Mouse (Mus musculus) 3T3-L1 (cell line): ENCODE measurements around the gene Myom3.

ENCODE experiments used
- DNase-seq: peaks from one replicate; pipeline ENCODE4 v3.0.0-alpha.2; 2015; ENCODE audit warnings: low read depth, low spot score

The Myom3 gene

GRCm38 (mm10) chr4:135814896-135815295 lies 55.4 kb downstream of the Myom3 start:
- no peak for DNase-seq

GRCm38 (mm10) chr4:135816905-135817622 lies 57.5 kb downstream of the Myom3 start:
- DNase-seq, result peak; percentile 38

GRCm38 (mm10) chr4:135818366-135818765 lies 58.9 kb downstream of the Myom3 start:
- no peak for DNase-seq

GRCm38 (mm10) chr4:135819826-135820526 lies 60.5 kb downstream of the Myom3 start:
- DNase-seq, result peak; percentile 62

- DNase-seq, result no peak
Measured at GRCm38 (mm10) chr4:135821772-135822171, 62.3 kb downstream of the Myom3 start.

GRCm38 (mm10) chr4:135823298-135823697 lies 63.8 kb downstream of the Myom3 start:
- DNase-seq, result peak; percentile 34

- no peak for DNase-seq
Measured at GRCm38 (mm10) chr4:135824254-135824653, 64.7 kb downstream of the Myom3 start.

- peak; percentile 92 for DNase-seq
Measured at GRCm38 (mm10) chr4:135828491-135828890, 69.0 kb downstream of the Myom3 start.

GRCm38 (mm10) chr4:135832070-135832469 lies 72.6 kb downstream of the Myom3 start:
- DNase-seq, result no peak

- DNase-seq, result no peak
Measured at GRCm38 (mm10) chr4:135833301-135834123, 74.0 kb downstream of the Myom3 start.

GRCm38 (mm10) chr4:135834124-135834717 lies 74.7 kb downstream of the Myom3 start:
- no peak for DNase-seq

- DNase-seq, result no peak
Measured at GRCm38 (mm10) chr4:135838925-135839292, 79.4 kb downstream of the Myom3 start.

GRCm38 (mm10) chr4:135839293-135840011 lies 79.9 kb downstream of the Myom3 start:
- no peak for DNase-seq

- DNase-seq, result no peak
Measured at GRCm38 (mm10) chr4:135844400-135844799, 84.9 kb downstream of the Myom3 start.

GRCm38 (mm10) chr4:135847581-135847980 lies 88.1 kb downstream of the Myom3 start:
- no peak for DNase-seq

- no peak for DNase-seq
Measured at GRCm38 (mm10) chr4:135850411-135851095, 91.0 kb downstream of the Myom3 start.

GRCm38 (mm10) chr4:135851942-135852341 lies 92.4 kb downstream of the Myom3 start:
- DNase-seq, result no peak

GRCm38 (mm10) chr4:135853987-135854546 lies 94.6 kb downstream of the Myom3 start:
- DNase-seq, result no peak

- DNase-seq, result no peak
Measured at GRCm38 (mm10) chr4:135854630-135855029, 95.1 kb downstream of the Myom3 start.

GRCm38 (mm10) chr4:135855080-135855479 lies 95.6 kb downstream of the Myom3 start:
- DNase-seq, result peak; percentile 44
